Mouse (Mus musculus) embryonic facial prominence, embryonic 12.5 days (tissue): Measurements from ENCODE around the gene Pth2r. TPM values are rescaled to one million over a fixed set of nuclear protein-coding genes. Genes with fewer than 3 reads are reported as not detected.

ENCODE experiments used
- ATAC-seq: fragments of 200-750 bp; cut with Nextera tagmentation; 2 replicates; pipeline ENCODE4 v1.8.0; 2017; ENCODE audit not compliant: insufficient number of reproducible peaks, insufficient read depth, low FRiP score, low TSS enrichment
- H3K27ac ChIP-seq: fragments of 300-500 bp; sonication (generic); 2 replicates; pipeline ENCODE4 v1.5.1; 2016; ENCODE audit warnings: mild to moderate bottlenecking
- H3K27me3 ChIP-seq: fragments of 300-500 bp; sonication (generic); 2 replicates; pipeline ENCODE4 v1.6.1; 2016; ENCODE audit warnings: mild to moderate bottlenecking, moderate library complexity
- H3K36me3 ChIP-seq: fragments of 300-500 bp; sonication (generic); 2 replicates; pipeline ENCODE4 v1.6.1; 2016; ENCODE audit warnings: mild to moderate bottlenecking
- H3K4me1 ChIP-seq: fragments of 300-500 bp; sonication (generic); 2 replicates; pipeline ENCODE4 v1.6.1; 2016
- H3K4me2 ChIP-seq: fragments of 300-500 bp; sonication (generic); replicated peaks from 2 replicates; pipeline ENCODE4 v1.6.1; 2016; ENCODE audit warnings: mild to moderate bottlenecking, moderate library complexity
- H3K4me3 ChIP-seq: fragments of 300-500 bp; sonication (generic); 2 replicates; pipeline ENCODE4 v1.5.1; 2016; ENCODE audit warnings: mild to moderate bottlenecking
- H3K9ac ChIP-seq: fragments of 300-500 bp; sonication (generic); 2 replicates; pipeline ENCODE4 v1.6.1; 2016; ENCODE audit warnings: mild to moderate bottlenecking, moderate library complexity
- H3K9me3 ChIP-seq: fragments of 300-500 bp; sonication (generic); 2 replicates; pipeline ENCODE4 v1.6.1; 2016; ENCODE audit warnings: mild to moderate bottlenecking, moderate library complexity
- WGBS: fragments of 180-500 bp; shearing (Covaris S2); methylation state at CpG from one replicate; pipeline ENCODE4 v1.1.7; 2016; 5-methylcytosine and 5-hydroxymethylcytosine counted together
- polyA plus RNA-seq: library from polyadenylated mRNA; unstranded; fragments of >200 nt; fragmentation: Nextera tagmentation; extraction: Ambion mirVana; gene quantifications from 2 replicates; pipeline ENCODE4 v1.2.1, GENCODE M21; 2016

Pth2r gene
- polyA plus RNA-seq, 1 experiment from 2014 or later = 0.27 TPM

DNA sequence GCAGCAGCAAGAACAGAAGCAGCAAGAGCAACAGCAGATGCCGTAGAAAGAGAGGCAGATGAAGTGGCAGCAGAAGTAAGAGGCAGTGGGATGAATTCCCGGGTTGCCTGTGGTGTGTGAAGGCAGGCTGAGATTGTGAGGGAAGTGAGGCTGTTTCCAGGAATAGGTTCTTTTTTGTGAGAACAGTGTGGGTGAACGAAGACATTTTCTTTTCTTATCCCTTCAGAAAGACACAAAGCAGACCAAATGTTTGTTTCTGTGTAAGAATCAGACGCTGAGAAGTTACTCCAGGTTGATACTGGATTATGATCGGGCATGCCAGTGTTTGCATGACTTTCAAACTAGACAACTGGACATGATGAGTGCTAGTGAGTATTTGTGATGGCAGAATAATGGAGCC lies 52.2 kb downstream of the Pth2r start:
- Histone ChIP-seq H3K9ac (no peak overlapping the region), H3K9me3 (no peaks in the 10 kb centered on the region), H3K4me2 (no peak overlapping the region), H3K27ac (no peak overlapping the region), H3K36me3 (no peaks in the 10 kb centered on the region), H3K4me1 (no peaks in the 10 kb centered on the region), H3K4me3 (no peak overlapping the region), H3K27me3 (no peaks in the 10 kb centered on the region)
- no peak for ATAC-seq
- WGBS = 90% methylated on average over 5 of the region's 5 CpGs

DNA sequence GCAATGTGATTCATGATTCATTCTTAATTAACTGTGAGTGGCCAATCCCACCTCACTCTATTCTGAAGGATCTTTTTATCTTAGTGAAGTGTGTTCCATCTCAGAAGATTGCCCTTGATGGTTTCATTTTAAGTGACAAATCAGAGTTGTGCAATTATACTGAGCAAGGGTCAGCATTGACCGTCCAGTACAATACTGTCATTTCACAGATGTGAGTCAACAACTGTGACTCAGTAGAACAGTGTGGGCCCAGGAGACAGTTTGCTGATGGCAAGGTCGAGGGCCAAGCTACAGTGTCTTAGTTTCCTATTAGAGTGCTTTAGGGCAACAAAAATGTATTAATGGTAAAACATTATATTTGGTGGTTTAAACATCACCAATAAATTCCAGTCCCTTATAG lies 55.9 kb downstream of the Pth2r start:
- Histone ChIP-seq H3K27me3 (no peaks in the 10 kb centered on the region), H3K9me3 (no peaks in the 10 kb centered on the region), H3K4me1 (no peaks in the 10 kb centered on the region), H3K27ac (no peak overlapping the region), H3K9ac (no peak overlapping the region), H3K36me3 (no peaks in the 10 kb centered on the region), H3K4me2 (no peak overlapping the region), H3K4me3 (no peak overlapping the region)
- no peak for ATAC-seq
- 85% methylated on average over 2 of the region's 2 CpGs for WGBS

DNA sequence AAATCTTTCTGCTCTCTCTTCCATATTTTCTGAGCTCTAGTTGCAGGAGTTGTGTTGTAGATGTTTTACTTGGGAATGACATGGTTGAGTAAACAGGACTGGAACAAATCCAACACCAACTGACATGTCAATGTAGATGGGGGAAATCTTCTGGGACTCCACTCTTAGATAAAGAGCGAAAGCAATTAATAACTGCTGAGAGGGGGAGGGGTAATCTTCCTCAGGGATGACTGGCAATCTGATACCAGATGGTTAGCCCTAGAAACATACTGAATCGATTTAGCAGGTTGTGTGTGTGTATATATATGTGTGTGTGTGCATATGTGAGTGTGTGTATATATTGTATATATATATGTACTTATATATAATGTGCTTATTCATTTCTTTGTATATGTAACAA lies 58.4 kb downstream of the Pth2r start:
- Histone ChIP-seq H3K4me2 (no peak overlapping the region), H3K9me3 (no peaks in the 10 kb centered on the region), H3K9ac (no peak overlapping the region), H3K27ac (no peak overlapping the region), H3K4me3 (no peak overlapping the region), H3K4me1 (no peaks in the 10 kb centered on the region), H3K27me3 (no peaks in the 10 kb centered on the region), H3K36me3 (no peaks in the 10 kb centered on the region)
- no peak for ATAC-seq
- WGBS = 52% methylated on average over 2 of the region's 2 CpGs

DNA sequence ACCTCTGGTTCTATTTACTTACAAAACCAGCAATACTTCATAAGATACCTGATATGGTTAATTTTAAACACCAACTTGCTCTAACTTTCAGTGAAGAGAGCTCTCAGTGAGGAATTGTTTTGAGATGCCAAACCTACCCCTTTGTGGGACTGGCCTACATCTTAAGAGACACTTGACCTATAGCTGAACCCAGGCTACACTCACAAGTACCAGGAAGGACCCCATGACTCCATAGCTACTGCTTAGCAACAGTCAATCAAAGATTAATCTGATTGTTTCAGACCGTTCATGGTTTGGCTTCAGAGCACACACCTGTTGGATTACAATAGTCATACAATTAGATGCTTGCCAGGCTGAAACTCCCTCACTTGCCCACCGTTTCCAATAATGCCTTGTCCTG lies 71.1 kb downstream of the Pth2r start:
- H3K4me3 ChIP-seq = no peak overlapping the region
- H3K4me2 ChIP-seq = no peak overlapping the region
- WGBS = 62% methylated on average over 2 of the region's 2 CpGs
- H3K9me3 ChIP-seq = no peaks in the 10 kb centered on the region
- H3K27ac ChIP-seq = no peak overlapping the region
- no peak overlapping the region for H3K9ac ChIP-seq
- ATAC-seq = no peak
- no peaks in the 10 kb centered on the region for H3K27me3 ChIP-seq
- H3K36me3 ChIP-seq = no peaks in the 10 kb centered on the region
- H3K4me1 ChIP-seq = no peaks in the 10 kb centered on the region

DNA sequence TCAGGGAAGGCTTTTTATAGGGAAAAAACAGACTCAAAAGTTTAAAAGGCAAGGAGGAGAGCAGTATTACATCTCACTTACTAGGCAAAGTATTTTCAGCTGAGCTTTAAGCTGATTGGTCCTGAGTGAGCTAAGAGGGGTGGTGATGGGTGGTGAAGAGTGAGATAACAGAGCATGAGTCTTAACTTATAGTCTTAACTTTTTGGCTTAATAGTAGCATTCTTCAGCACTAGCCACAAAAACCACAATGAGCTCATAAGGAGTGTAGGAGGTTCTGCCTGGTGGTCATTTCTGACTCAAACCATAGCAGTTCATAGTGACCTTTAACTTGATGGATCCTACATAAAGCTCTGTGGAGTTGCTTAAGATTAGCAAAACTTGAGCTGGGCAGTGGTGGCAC lies 72.3 kb downstream of the Pth2r start:
- no peak overlapping the region for H3K9ac ChIP-seq
- H3K4me1 ChIP-seq = no peaks in the 10 kb centered on the region
- H3K36me3 ChIP-seq = no peaks in the 10 kb centered on the region
- H3K4me2 ChIP-seq = no peak overlapping the region
- no peaks in the 10 kb centered on the region for H3K9me3 ChIP-seq
- H3K4me3 ChIP-seq = no peak overlapping the region
- no peak overlapping the region for H3K27ac ChIP-seq
- ATAC-seq = no peak
- H3K27me3 ChIP-seq = no peaks in the 10 kb centered on the region

DNA sequence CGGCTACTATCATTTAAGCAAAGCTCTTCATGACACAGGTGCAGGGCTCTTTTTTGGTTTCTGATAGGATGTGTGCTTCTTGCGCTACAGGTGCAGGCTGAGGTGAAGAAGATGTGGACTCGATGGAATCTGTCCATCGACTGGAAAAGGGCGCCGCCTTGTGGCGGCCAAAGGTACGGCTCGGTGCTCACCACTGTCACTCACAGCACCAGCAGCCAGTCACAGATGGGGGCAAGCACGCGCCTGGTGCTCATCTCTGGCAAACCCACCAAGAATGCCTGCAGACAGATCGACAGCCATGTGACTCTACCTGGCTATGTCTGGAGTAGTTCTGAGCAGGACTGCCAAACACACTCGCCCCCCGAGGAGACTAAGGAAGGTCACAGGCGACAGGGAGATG lies 106.5 kb downstream of the Pth2r start:
- H3K27ac ChIP-seq = no peak overlapping the region
- WGBS = 43% methylated on average over 15 of the region's 15 CpGs
- 0 out of 2 replicates have a peak, but pooled peaks have one; percentile 60 for ATAC-seq

DNA sequence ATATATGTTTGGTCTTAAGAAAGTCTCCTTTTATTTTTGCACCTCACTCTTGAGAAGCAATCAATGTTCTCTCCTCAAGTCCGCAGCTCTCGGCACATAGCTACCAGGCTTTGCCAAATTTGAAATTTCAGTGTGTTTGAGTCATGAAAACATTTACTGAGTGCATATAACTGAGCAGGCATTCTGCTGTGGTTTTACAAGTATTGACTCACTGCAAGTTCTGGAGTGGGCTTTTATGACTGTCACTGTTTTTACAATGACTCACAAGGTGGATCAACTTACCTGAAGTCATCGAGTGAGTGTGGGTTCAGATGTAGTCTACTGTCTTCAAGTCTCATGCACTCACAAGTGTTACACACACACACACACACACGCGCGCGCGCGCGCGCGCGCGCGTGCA lies 107.8 kb downstream of the Pth2r start:
- H3K4me3 ChIP-seq = no peak overlapping the region
- no peaks in the 10 kb centered on the region for H3K27me3 ChIP-seq
- H3K9ac ChIP-seq = no peak overlapping the region
- no peak overlapping the region for H3K4me2 ChIP-seq
- ATAC-seq = no peak
- no peak overlapping the region for H3K27ac ChIP-seq
- no peaks in the 10 kb centered on the region for H3K36me3 ChIP-seq
- 95% methylated on average over 15 of the region's 15 CpGs for WGBS
- H3K4me1 ChIP-seq = no peaks in the 10 kb centered on the region
- H3K9me3 ChIP-seq = no peaks in the 10 kb centered on the region

More for the DNA sequence above, 106.5 kb downstream of the Pth2r start:
- no peak overlapping the region for H3K9ac ChIP-seq
- H3K4me1 ChIP-seq = no peaks in the 10 kb centered on the region
- no peak overlapping the region for H3K4me3 ChIP-seq
- H3K27me3 ChIP-seq = no peaks in the 10 kb centered on the region
- no peaks in the 10 kb centered on the region for H3K36me3 ChIP-seq
- no peak overlapping the region for H3K4me2 ChIP-seq
- H3K9me3 ChIP-seq = no peaks in the 10 kb centered on the region

DNA sequence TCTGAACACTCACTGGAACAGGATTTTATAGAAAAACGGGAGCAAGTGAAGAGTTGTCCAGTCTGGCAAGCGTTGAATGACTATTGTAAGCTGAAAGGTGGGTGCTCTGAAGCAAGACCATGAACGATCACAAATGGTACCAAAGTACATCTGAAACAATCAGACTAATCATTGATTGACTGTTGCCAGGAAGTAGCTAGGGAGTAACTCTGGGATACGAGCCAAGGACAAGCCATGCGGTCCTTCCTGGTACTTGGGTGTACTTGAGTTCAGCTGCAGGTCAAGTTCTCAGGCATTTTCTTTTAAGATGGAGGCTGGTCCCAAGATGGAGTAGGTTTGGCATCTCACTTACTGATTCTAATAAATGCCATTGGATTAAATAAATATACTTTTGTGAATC lies 125.6 kb downstream of the Pth2r start:
- no peak for ATAC-seq
- Histone ChIP-seq H3K4me2 (no peak overlapping the region), H3K36me3 (no peaks in the 10 kb centered on the region), H3K9ac (no peak overlapping the region), H3K4me1 (no peaks in the 10 kb centered on the region), H3K27me3 (no peaks in the 10 kb centered on the region), H3K4me3 (no peak overlapping the region), H3K27ac (no peak overlapping the region), H3K9me3 (no peaks in the 10 kb centered on the region)
- WGBS = 83% methylated on average over 5 of the region's 5 CpGs

DNA sequence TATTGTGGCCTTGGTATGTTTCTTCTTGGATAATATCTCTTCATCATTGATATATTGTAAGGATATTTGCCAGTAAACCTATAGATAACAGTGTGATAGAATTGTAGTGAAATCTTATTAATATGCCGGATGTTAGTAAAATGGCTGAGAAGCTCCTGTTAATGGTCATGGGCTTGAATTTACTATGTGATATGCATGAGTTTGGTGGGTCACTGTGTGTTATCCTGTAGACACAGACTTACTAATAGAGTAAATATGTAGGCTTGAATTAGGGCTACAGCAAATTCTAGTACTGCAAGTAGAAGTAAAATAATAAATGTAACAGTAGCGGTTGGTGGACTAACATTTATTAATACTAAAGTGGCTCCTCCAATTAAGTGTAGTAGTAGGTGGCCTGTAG lies 139.1 kb downstream of the Pth2r start:
- no peaks in the 10 kb centered on the region for H3K36me3 ChIP-seq
- no peak overlapping the region for H3K4me3 ChIP-seq
- no peak for ATAC-seq
- no peaks in the 10 kb centered on the region for H3K9me3 ChIP-seq
- no peak overlapping the region for H3K27ac ChIP-seq
- 99% methylated on average over 2 of the region's 2 CpGs for WGBS
- no peaks in the 10 kb centered on the region for H3K27me3 ChIP-seq
- no peak overlapping the region for H3K9ac ChIP-seq
- no peak overlapping the region for H3K4me2 ChIP-seq
- no peaks in the 10 kb centered on the region for H3K4me1 ChIP-seq

DNA sequence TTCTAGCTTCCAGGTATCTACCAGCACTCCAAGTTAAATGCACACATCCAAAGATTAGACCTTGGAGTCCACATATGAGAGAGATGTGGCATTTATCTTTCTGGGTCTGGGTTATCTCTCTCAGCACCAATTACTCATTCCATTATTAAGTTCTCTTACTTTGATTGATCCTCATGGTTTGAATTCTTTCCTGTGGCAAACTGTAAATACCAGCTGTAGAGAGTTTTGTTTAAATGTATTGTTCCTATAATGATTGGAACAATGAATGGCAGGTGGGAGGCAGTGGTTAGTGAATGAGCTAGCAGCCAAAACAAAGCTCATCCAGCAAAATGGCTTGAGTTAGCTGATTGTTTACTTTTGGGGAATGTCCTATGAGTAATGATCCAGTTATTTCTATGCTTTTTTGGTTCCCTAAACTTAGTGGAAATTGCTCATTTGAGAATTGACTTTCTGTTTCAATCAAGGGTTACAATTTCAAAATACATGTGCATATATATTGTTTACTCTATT lies 140.7 kb downstream of the Pth2r start:
- H3K36me3 ChIP-seq = no peaks in the 10 kb centered on the region
- H3K4me2 ChIP-seq = no peak overlapping the region
- H3K27ac ChIP-seq = no peak overlapping the region
- no peak for ATAC-seq
- no peak overlapping the region for H3K9ac ChIP-seq
- no peak overlapping the region for H3K4me3 ChIP-seq
- no peaks in the 10 kb centered on the region for H3K4me1 ChIP-seq
- no peaks in the 10 kb centered on the region for H3K9me3 ChIP-seq
- no peaks in the 10 kb centered on the region for H3K27me3 ChIP-seq

Other genes starting within 250 kb of the Pth2r start
- 0.50 TPM in 2 replicates for gene Akr1cl, start 249.3 kb upstream of the Pth2r start, polyA plus RNA-seq
- gene Cryge, start 230.9 kb upstream of the Pth2r start, polyA plus RNA-seq = 16.1 and 29.2 TPM in 2 replicates
- 4.4 and 6.0 TPM in 2 replicates for gene Crygd, start 218.6 kb upstream of the Pth2r start, polyA plus RNA-seq
- 6.9 and 15.0 TPM in 2 replicates for gene Crygc, start 208.4 kb upstream of the Pth2r start, polyA plus RNA-seq
- 5.9 and 6.7 TPM in 2 replicates for gene Crygb, start 199.8 kb upstream of the Pth2r start, polyA plus RNA-seq
- 33.2 and 41.0 TPM in 2 replicates for gene Cryga, start 178.7 kb upstream of the Pth2r start, polyA plus RNA-seq
- gene Gm28845, start 162.5 kb upstream of the Pth2r start, polyA plus RNA-seq = not detected in 2 replicates
- gene D630023F18Rik, start 158.8 kb upstream of the Pth2r start, polyA plus RNA-seq = 0.19 and 0.42 TPM in 2 replicates
- 175 and 180 TPM in 2 replicates for gene Idh1, start 95.6 kb upstream of the Pth2r start, polyA plus RNA-seq
- 14.4 and 15.9 TPM in 2 replicates for gene Pikfyve, start 95.4 kb upstream of the Pth2r start, polyA plus RNA-seq